In genomic region chr8:46509474-46509873, GRCm38 (mm10) we compare ENCODE assay signal across 14 mouse cellular contexts.
"Had no signal": no experiment of that assay in that cellular context is flagged by ENCODE, and none has a peak within 500 bp of the region (broad histone marks: within the 10 kb centered on the region; RNA-seq: fewer than 3 reads in every experiment).

No protein-coding gene starts in this region.

- H3K4me3 ChIP-seq: layer of hippocampus, adult 2 months; limb, embryonic 12.5 days; midbrain, embryonic 10.5 days; myocyte; neural tube, embryonic 15.5 days had no signal

- H3K36me3 ChIP-seq: limb, embryonic 12.5 days; midbrain, embryonic 10.5 days had no signal

- H3K27me3 ChIP-seq: limb, embryonic 12.5 days; neural tube, embryonic 15.5 days had no signal

- DNase-seq: kidney, postnatal 4 days; liver; lung, adult 2 months; lung, postnatal 4 days; midbrain, embryonic 14.5 days; right cerebral cortex, adult 18-20 months; right cerebral cortex, postnatal 25 days had no signal

- H3K27ac ChIP-seq: layer of hippocampus, adult 2 months; limb, embryonic 12.5 days; liver, embryonic 14.5 days; midbrain, embryonic 10.5 days; neural tube, embryonic 15.5 days; stomach, postnatal 0 days had no signal

- H3K4me1 ChIP-seq: midbrain, embryonic 10.5 days; neural tube, embryonic 15.5 days had no signal

- H3K9me3 ChIP-seq: limb, embryonic 12.5 days; midbrain, embryonic 10.5 days; neural tube, embryonic 15.5 days had no signal

- H3K4me2 ChIP-seq: limb, embryonic 12.5 days; neural tube, embryonic 15.5 days had no signal

- H3K9ac ChIP-seq: limb, embryonic 12.5 days; liver, embryonic 14.5 days; neural tube, embryonic 15.5 days had no signal
